Mouse (Mus musculus) lung, embryonic 15.5 days (tissue): Measurements from ENCODE around the gene Efna5. TPM values are rescaled to one million over a fixed set of nuclear protein-coding genes. Genes with fewer than 3 reads are reported as not detected.

ENCODE experiments used
- ATAC-seq: fragments of 200-750 bp; cut with Nextera tagmentation; 2 replicates; pipeline ENCODE4 v1.8.0; 2017; ENCODE audit warnings: moderate number of reproducible peaks, borderline replicate concordance; ENCODE audit not compliant: low FRiP score, low TSS enrichment; ENCODE audit errors: extremely low read depth
- H3K27ac ChIP-seq: fragments of 300-500 bp; sonication (generic); 2 replicates; pipeline ENCODE4 v1.5.1; 2015; ENCODE audit warnings: moderate library complexity, mild to moderate bottlenecking, inconsistent platforms
- H3K27me3 ChIP-seq: fragments of 300-500 bp; sonication (generic); 2 replicates; pipeline ENCODE4 v1.6.1; 2015; ENCODE audit warnings: inconsistent platforms
- H3K36me3 ChIP-seq: fragments of 300-500 bp; sonication (generic); 2 replicates; pipeline ENCODE4 v1.6.1; 2015; ENCODE audit warnings: inconsistent platforms
- H3K4me1 ChIP-seq: fragments of 300-500 bp; sonication (generic); 2 replicates; pipeline ENCODE4 v1.6.1; 2015; ENCODE audit warnings: inconsistent platforms
- H3K4me2 ChIP-seq: fragments of 300-500 bp; sonication (generic); 2 replicates; pipeline ENCODE4 v1.6.1; 2015; ENCODE audit warnings: inconsistent platforms, mild to moderate bottlenecking, moderate library complexity
- H3K4me3 ChIP-seq: fragments of 300-500 bp; sonication (generic); 2 replicates; pipeline ENCODE4 v1.5.1; 2015; ENCODE audit warnings: mild to moderate bottlenecking, inconsistent platforms
- H3K9ac ChIP-seq: fragments of 300-500 bp; sonication (generic); 2 replicates; pipeline ENCODE4 v1.6.1; 2015; ENCODE audit warnings: inconsistent platforms
- H3K9me3 ChIP-seq: fragments of 300-500 bp; sonication (generic); 2 replicates; pipeline ENCODE4 v1.6.1; 2016; ENCODE audit warnings: inconsistent platforms
- WGBS: fragments of 180-500 bp; shearing (Covaris S2); methylation state at CpG from one replicate; pipeline ENCODE4 v1.1.7; 2015; 5-methylcytosine and 5-hydroxymethylcytosine counted together
- polyA plus RNA-seq: library from polyadenylated mRNA; unstranded; fragments of >200 nt; fragmentation: Nextera tagmentation; extraction: Ambion mirVana; gene quantifications from 2 replicates; pipeline ENCODE4 v1.2.1, GENCODE M21; 2015

Gene Efna5
- polyA plus RNA-seq, 1 experiment from 2014 or later: 12.6 TPM

- ATAC-seq: no peak
- Histone ChIP-seq H3K4me1 (no peaks in the 10 kb centered on the region), H3K9ac (no peak overlapping the region), H3K9me3 (no peaks in the 10 kb centered on the region), H3K4me3 (no peak overlapping the region), H3K27me3 (no peaks in the 10 kb centered on the region), H3K4me2 (no peak overlapping the region), H3K36me3 (no peaks in the 10 kb centered on the region), H3K27ac (no peak overlapping the region)
- WGBS: 83% methylated on average over 7 of the region's 7 CpGs
Measured at GRCm38 (mm10) chr17:62636896-62637295, 244.2 kb downstream of the Efna5 start.

- Histone ChIP-seq H3K4me2 (no peak overlapping the region), H3K4me1 (no peaks in the 10 kb centered on the region), H3K27ac (no peak overlapping the region), H3K36me3 (no peaks in the 10 kb centered on the region), H3K4me3 (no peak overlapping the region), H3K9me3 (no peaks in the 10 kb centered on the region), H3K9ac (no peak overlapping the region), H3K27me3 (no peaks in the 10 kb centered on the region)
- no peak for ATAC-seq
- WGBS: 74% methylated on average over 3 of the region's 3 CpGs
Measured at GRCm38 (mm10) chr17:62634937-62635336, 246.2 kb downstream of the Efna5 start.

- Histone ChIP-seq H3K9me3 (no peaks in the 10 kb centered on the region), H3K36me3 (no peaks in the 10 kb centered on the region), H3K27ac (no peak overlapping the region), H3K4me1 (no peaks in the 10 kb centered on the region), H3K4me2 (no peak overlapping the region), H3K27me3 (no peaks in the 10 kb centered on the region), H3K4me3 (no peak overlapping the region), H3K9ac (no peak overlapping the region)
- no peak for ATAC-seq
- WGBS: 78% methylated on average over 1 of the region's 1 CpGs
Measured at GRCm38 (mm10) chr17:62628474-62628873, 252.6 kb downstream of the Efna5 start.

GRCm38 (mm10) chr17:62627508-62627907, 253.6 kb downstream of the Efna5 start:
- ATAC-seq: no peak
- no peaks in the 10 kb centered on the region for H3K36me3 ChIP-seq
- no peaks in the 10 kb centered on the region for H3K27me3 ChIP-seq
- H3K4me3 ChIP-seq: no peak overlapping the region
- 67% methylated on average over 1 of the region's 1 CpGs for WGBS
- no peaks in the 10 kb centered on the region for H3K9me3 ChIP-seq
- H3K4me1 ChIP-seq: no peaks in the 10 kb centered on the region
- no peak overlapping the region for H3K4me2 ChIP-seq
- no peak overlapping the region for H3K27ac ChIP-seq
- no peak overlapping the region for H3K9ac ChIP-seq

GRCm38 (mm10) chr17:62625646-62626020, 255.5 kb downstream of the Efna5 start:
- Histone ChIP-seq H3K9me3 (no peaks in the 10 kb centered on the region), H3K27ac (no peak overlapping the region), H3K4me2 (no peak overlapping the region), H3K4me1 (no peaks in the 10 kb centered on the region), H3K36me3 (no peaks in the 10 kb centered on the region), H3K4me3 (no peak overlapping the region), H3K27me3 (no peaks in the 10 kb centered on the region), H3K9ac (no peak overlapping the region)
- WGBS: 68% methylated on average over 8 of the region's 8 CpGs
- no peak for ATAC-seq

GRCm38 (mm10) chr17:62624804-62625645, 256.1 kb downstream of the Efna5 start:
- no peaks in the 10 kb centered on the region for H3K9me3 ChIP-seq
- H3K36me3 ChIP-seq: no peaks in the 10 kb centered on the region
- no peak for ATAC-seq
- no peak overlapping the region for H3K4me2 ChIP-seq
- no peak overlapping the region for H3K27ac ChIP-seq
- H3K4me1 ChIP-seq: no peaks in the 10 kb centered on the region
- H3K9ac ChIP-seq: no peak overlapping the region
- WGBS: 85% methylated on average over 8 of the region's 8 CpGs
- no peak overlapping the region for H3K4me3 ChIP-seq
- no peaks in the 10 kb centered on the region for H3K27me3 ChIP-seq

GRCm38 (mm10) chr17:62623224-62623623, 257.9 kb downstream of the Efna5 start:
- no peak overlapping the region for H3K9ac ChIP-seq
- no peaks in the 10 kb centered on the region for H3K36me3 ChIP-seq
- no peak overlapping the region for H3K4me3 ChIP-seq
- no peaks in the 10 kb centered on the region for H3K4me1 ChIP-seq
- 83% methylated on average over 3 of the region's 3 CpGs for WGBS
- no peak overlapping the region for H3K27ac ChIP-seq
- no peak for ATAC-seq
- H3K27me3 ChIP-seq: no peaks in the 10 kb centered on the region
- H3K4me2 ChIP-seq: no peak overlapping the region
- H3K9me3 ChIP-seq: no peaks in the 10 kb centered on the region

- no peak overlapping the region for H3K4me2 ChIP-seq
- no peaks in the 10 kb centered on the region for H3K4me1 ChIP-seq
- no peak overlapping the region for H3K9ac ChIP-seq
- no peak overlapping the region for H3K4me3 ChIP-seq
- H3K27me3 ChIP-seq: no peaks in the 10 kb centered on the region
- WGBS: 74% methylated on average over 4 of the region's 4 CpGs
- no peak for ATAC-seq
- no peaks in the 10 kb centered on the region for H3K9me3 ChIP-seq
- no peaks in the 10 kb centered on the region for H3K36me3 ChIP-seq
- no peak overlapping the region for H3K27ac ChIP-seq
Measured at GRCm38 (mm10) chr17:62622481-62622880, 258.6 kb downstream of the Efna5 start.

GRCm38 (mm10) chr17:62615159-62615558, 266.0 kb downstream of the Efna5 start:
- H3K4me1 ChIP-seq: 0 out of 2 replicates have a peak, but pooled peaks cover 4% of the 10 kb centered on the region
- H3K36me3 ChIP-seq: no peaks in the 10 kb centered on the region
- H3K27me3 ChIP-seq: no peaks in the 10 kb centered on the region
- WGBS: 55% methylated on average over 6 of the region's 6 CpGs
- H3K9me3 ChIP-seq: no peaks in the 10 kb centered on the region
- no peak overlapping the region for H3K27ac ChIP-seq
- no peak overlapping the region for H3K4me2 ChIP-seq
- no peak overlapping the region for H3K4me3 ChIP-seq
- H3K9ac ChIP-seq: no peak overlapping the region
- ATAC-seq: no peak

- no peaks in the 10 kb centered on the region for H3K27me3 ChIP-seq
- no peak overlapping the region for H3K4me3 ChIP-seq
- no peaks in the 10 kb centered on the region for H3K36me3 ChIP-seq
- H3K9me3 ChIP-seq: no peaks in the 10 kb centered on the region
- no peak overlapping the region for H3K27ac ChIP-seq
- H3K4me2 ChIP-seq: no peak overlapping the region
- WGBS: 47% methylated on average over 6 of the region's 6 CpGs
- 0 out of 2 replicates have a peak, but pooled peaks cover 4% of the 10 kb centered on the region for H3K4me1 ChIP-seq
- H3K9ac ChIP-seq: no peak overlapping the region
- ATAC-seq: no peak
Measured at GRCm38 (mm10) chr17:62614708-62615107, 266.4 kb downstream of the Efna5 start.

GRCm38 (mm10) chr17:62614237-62614636, 266.9 kb downstream of the Efna5 start:
- 0 out of 2 replicates have a peak, but pooled peaks cover 4% of the 10 kb centered on the region for H3K4me1 ChIP-seq
- no peak for ATAC-seq
- H3K27me3 ChIP-seq: no peaks in the 10 kb centered on the region
- H3K9me3 ChIP-seq: no peaks in the 10 kb centered on the region
- WGBS: 54% methylated on average over 8 of the region's 8 CpGs
- H3K4me3 ChIP-seq: no peak overlapping the region
- H3K36me3 ChIP-seq: no peaks in the 10 kb centered on the region
- no peak overlapping the region for H3K9ac ChIP-seq
- H3K4me2 ChIP-seq: no peak overlapping the region
- no peak overlapping the region for H3K27ac ChIP-seq

GRCm38 (mm10) chr17:62613232-62613631, 267.9 kb downstream of the Efna5 start:
- H3K27me3 ChIP-seq: no peaks in the 10 kb centered on the region
- ATAC-seq: no peak
- H3K4me3 ChIP-seq: no peak overlapping the region
- no peaks in the 10 kb centered on the region for H3K9me3 ChIP-seq
- WGBS: 88% methylated on average over 11 of the region's 11 CpGs
- 0 out of 2 replicates have a peak, but pooled peaks cover 4% of the 10 kb centered on the region for H3K4me1 ChIP-seq
- H3K4me2 ChIP-seq: no peak overlapping the region
- no peak overlapping the region for H3K27ac ChIP-seq
- no peak overlapping the region for H3K9ac ChIP-seq
- H3K36me3 ChIP-seq: no peaks in the 10 kb centered on the region
